Mouse (Mus musculus) kidney, adult 2 months (tissue): ENCODE data around the gene 4930452B06Rik.

Source experiments
- CTCF ChIP-seq: fragments of 200-500 bp; conservative IDR thresholded peaks from 2 replicates; pipeline ENCODE4 v1.5.1; 2011; ENCODE audit warnings: low read depth, mild to moderate bottlenecking, control low read depth, low read length, moderate library complexity, mixed read lengths; ENCODE audit not compliant: insufficient read depth, insufficient read length
- POLR2A ChIP-seq: fragments of 200-500 bp; IDR thresholded peaks from one replicate; pipeline ENCODE4 v1.6.1; 2011; ENCODE audit warnings: low read depth, low read length, control low read depth

DNA sequence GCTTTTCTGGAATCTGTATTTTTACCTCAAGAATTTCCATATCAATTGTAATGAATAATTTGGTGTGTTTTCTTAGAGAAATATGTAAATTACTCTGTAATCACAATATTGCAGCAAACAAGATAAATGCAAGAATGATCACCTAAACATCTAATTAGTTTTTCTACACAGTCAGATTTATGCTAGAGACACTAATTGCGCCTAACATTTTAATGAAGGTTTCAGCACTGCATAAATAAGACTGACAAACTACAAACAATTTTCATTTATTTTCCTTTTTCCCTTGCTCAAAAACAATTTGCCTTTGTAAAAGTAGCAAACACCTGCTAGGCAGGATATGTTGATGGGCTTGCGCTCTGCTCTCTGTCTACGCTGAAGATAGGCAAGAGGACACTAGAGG is 152.0 kb downstream of the 4930452B06Rik start:
- TF ChIP-seq CTCF (no peak), POLR2A (no peak)
